Mouse (Mus musculus): ENCODE measurements at regions not wholly inside any gene's neighbourhood (a gene's known extent, or its start where the extent isn't known, plus 50 kb on each side); places are given as distances from the start of the nearest gene placed in this dataset.

- TF ChIP-seq MAFK (IDR thresholded peaks at IDR 0.05; ENCODE audit: insufficient read depth, low read depth, low read length) (no peak), HCFC1 (IDR thresholded peaks at IDR 0.05; ENCODE audit: borderline replicate concordance, insufficient read depth, low read length) (no peak), ZC3H11A (IDR thresholded peaks at IDR 0.05; ENCODE audit: borderline replicate concordance, low read depth, low read length) (no peak), ZNF384 (IDR thresholded peaks at IDR 0.05; ENCODE audit: low read depth, low read length) (no peak)
Observed at GRCm38 (mm10) chr11:84686473-84686872, 132.8 kb downstream of the Mrm1 start.
